Mouse (Mus musculus) forebrain, embryonic 10.5 days (tissue): Measurements from ENCODE around the gene Vwf. TPM values are rescaled to one million over a fixed set of nuclear protein-coding genes. Genes with fewer than 3 reads are reported as not detected.

Source experiments
- DNase-seq: peaks from one replicate; pipeline ENCODE4 v3.0.0-alpha.2; 2017; ENCODE audit warnings: low spot score; ENCODE audit errors: extremely low spot score
- H3K27ac ChIP-seq: fragments of 300-500 bp; sonication (generic); 2 replicates; pipeline ENCODE4 v1.5.1; 2016; ENCODE audit warnings: mild to moderate bottlenecking
- H3K27me3 ChIP-seq: fragments of 300-500 bp; sonication (generic); 2 replicates; pipeline ENCODE4 v1.6.1; 2016; ENCODE audit warnings: mild to moderate bottlenecking; ENCODE audit not compliant: poor library complexity, severe bottlenecking
- H3K36me3 ChIP-seq: fragments of 300-500 bp; sonication (generic); replicated peaks from 2 replicates; pipeline ENCODE4 v1.6.1; 2016; ENCODE audit warnings: mild to moderate bottlenecking, moderate library complexity
- H3K4me1 ChIP-seq: fragments of 300-500 bp; sonication (generic); 2 replicates; pipeline ENCODE4 v1.6.1; 2016
- H3K4me3 ChIP-seq: fragments of 300-500 bp; sonication (generic); 2 replicates; pipeline ENCODE4 v1.5.1; 2016; ENCODE audit warnings: mild to moderate bottlenecking, moderate library complexity
- H3K9me3 ChIP-seq: fragments of 300-500 bp; sonication (generic); 2 replicates; pipeline ENCODE4 v1.6.1; 2016; ENCODE audit warnings: mild to moderate bottlenecking, moderate library complexity
- WGBS: fragments of 180-500 bp; shearing (Covaris S2); methylation state at CpG from one replicate; pipeline ENCODE4 v1.1.7; 2016; 5-methylcytosine and 5-hydroxymethylcytosine counted together
- polyA plus RNA-seq: library from polyadenylated mRNA; unstranded; fragments of >200 nt; fragmentation: Nextera tagmentation; extraction: Ambion mirVana; gene quantifications from 2 replicates; pipeline ENCODE4 v1.2.1, GENCODE M21; 2016

Gene Vwf
- polyA plus RNA-seq, 1 experiment from 2014 or later: 5.9 TPM

- peaks cover 28% of the 10 kb centered on the region for H3K4me1 ChIP-seq
- WGBS: 81% methylated on average over 4 of the region's 4 CpGs
- no peak overlapping the region for H3K4me3 ChIP-seq
- H3K27ac ChIP-seq: no peak overlapping the region
- H3K9me3 ChIP-seq: no peaks in the 10 kb centered on the region
- H3K27me3 ChIP-seq: peaks cover 7% of the 10 kb centered on the region; the same call in 1 of the 2 replicates
- no peak for DNase-seq
- no peaks in the 10 kb centered on the region for H3K36me3 ChIP-seq
Measured at GRCm38 (mm10) chr6:125594825-125595224, 48.3 kb downstream of the Vwf start.

GRCm38 (mm10) chr6:125596701-125597318 is 50.2 kb downstream of the Vwf start:
- no peak for DNase-seq
- H3K27ac ChIP-seq: 0 out of 2 replicates have a peak overlapping the region, but pooled peaks have one; percentile 40
- H3K4me3 ChIP-seq: no peak overlapping the region
- H3K4me1 ChIP-seq: peaks cover 19% of the 10 kb centered on the region
- no peaks in the 10 kb centered on the region for H3K9me3 ChIP-seq
- WGBS: 51% methylated on average over 16 of the region's 16 CpGs
- peaks cover 8% of the 10 kb centered on the region for H3K27me3 ChIP-seq
- no peaks in the 10 kb centered on the region for H3K36me3 ChIP-seq

- Histone ChIP-seq H3K36me3 (no peaks in the 10 kb centered on the region), H3K9me3 (no peaks in the 10 kb centered on the region), H3K27me3 (peaks cover 16% of the 10 kb centered on the region), H3K4me1 (peaks cover 25% of the 10 kb centered on the region), H3K4me3 (no peak overlapping the region), H3K27ac (0 out of 2 replicates have a peak overlapping the region, but pooled peaks have one; percentile 20)
- 86% methylated on average over 4 of the region's 4 CpGs for WGBS
- DNase-seq: no peak
Measured at GRCm38 (mm10) chr6:125597716-125598115, 51.1 kb downstream of the Vwf start.

- 45% methylated on average over 9 of the region's 9 CpGs for WGBS
Measured at GRCm38 (mm10) chr6:125600036-125600558, 53.5 kb downstream of the Vwf start.

GRCm38 (mm10) chr6:125600669-125601068 is 54.1 kb downstream of the Vwf start:
- peaks cover 33% of the 10 kb centered on the region for H3K4me1 ChIP-seq
- no peaks in the 10 kb centered on the region for H3K9me3 ChIP-seq
- no peak overlapping the region for H3K4me3 ChIP-seq
- peaks cover 27% of the 10 kb centered on the region for H3K27me3 ChIP-seq
- no peak overlapping the region for H3K27ac ChIP-seq
- H3K36me3 ChIP-seq: no peaks in the 10 kb centered on the region
- 79% methylated on average over 8 of the region's 8 CpGs for WGBS
- DNase-seq: no peak

More at GRCm38 (mm10) chr6:125600036-125600558, 53.5 kb downstream of the Vwf start:
- Histone ChIP-seq H3K27me3 (peaks cover 27% of the 10 kb centered on the region), H3K4me1 (peaks cover 35% of the 10 kb centered on the region), H3K27ac (no peak overlapping the region), H3K36me3 (no peaks in the 10 kb centered on the region), H3K9me3 (no peaks in the 10 kb centered on the region), H3K4me3 (no peak overlapping the region)
- peak; percentile 69 for DNase-seq

- DNase-seq: no peak
- no peak overlapping the region for H3K27ac ChIP-seq
- no peaks in the 10 kb centered on the region for H3K36me3 ChIP-seq
- no peaks in the 10 kb centered on the region for H3K9me3 ChIP-seq
- peaks cover 27% of the 10 kb centered on the region for H3K27me3 ChIP-seq
- peaks cover 32% of the 10 kb centered on the region for H3K4me1 ChIP-seq
- 80% methylated on average over 4 of the region's 4 CpGs for WGBS
- H3K4me3 ChIP-seq: no peak overlapping the region
Measured at GRCm38 (mm10) chr6:125601190-125601589, 54.6 kb downstream of the Vwf start.

- WGBS: 79% methylated on average over 5 of the region's 5 CpGs
- H3K36me3 ChIP-seq: no peaks in the 10 kb centered on the region
- no peak overlapping the region for H3K4me3 ChIP-seq
- H3K9me3 ChIP-seq: no peaks in the 10 kb centered on the region
- peaks cover 27% of the 10 kb centered on the region for H3K27me3 ChIP-seq
- H3K27ac ChIP-seq: no peak overlapping the region
- peaks cover 30% of the 10 kb centered on the region for H3K4me1 ChIP-seq
- DNase-seq: no peak
Measured at GRCm38 (mm10) chr6:125601748-125602147, 55.2 kb downstream of the Vwf start.

- H3K4me3 ChIP-seq: no peak overlapping the region
- no peak for DNase-seq
- peak overlapping the region; percentile 6; the same call in 1 of the 2 replicates for H3K27ac ChIP-seq
- 83% methylated on average over 5 of the region's 5 CpGs for WGBS
- H3K4me1 ChIP-seq: peaks cover 24% of the 10 kb centered on the region
- no peaks in the 10 kb centered on the region for H3K36me3 ChIP-seq
- no peaks in the 10 kb centered on the region for H3K9me3 ChIP-seq
- peaks cover 32% of the 10 kb centered on the region for H3K27me3 ChIP-seq
Measured at GRCm38 (mm10) chr6:125602354-125602753, 55.8 kb downstream of the Vwf start.

- Histone ChIP-seq H3K4me3 (peak overlapping the region; percentile 25), H3K36me3 (no peaks in the 10 kb centered on the region), H3K4me1 (peaks cover 17% of the 10 kb centered on the region), H3K9me3 (no peaks in the 10 kb centered on the region), H3K27ac (0 out of 2 replicates have a peak overlapping the region, but pooled peaks have one; percentile 6), H3K27me3 (peaks cover 32% of the 10 kb centered on the region)
- 5% methylated on average over 18 of the region's 18 CpGs for WGBS
- peak; percentile 89 for DNase-seq
Measured at GRCm38 (mm10) chr6:125603234-125603633, 56.7 kb downstream of the Vwf start.

GRCm38 (mm10) chr6:125603678-125604462 is 57.3 kb downstream of the Vwf start:
- peaks cover 17% of the 10 kb centered on the region for H3K4me1 ChIP-seq
- no peak overlapping the region for H3K27ac ChIP-seq
- H3K9me3 ChIP-seq: no peaks in the 10 kb centered on the region
- H3K4me3 ChIP-seq: 0 out of 2 replicates have a peak overlapping the region, but pooled peaks have one; percentile 25
- 84% methylated on average over 26 of the region's 26 CpGs for whole genome bisulfite sequencing
- no peaks in the 10 kb centered on the region for H3K36me3 ChIP-seq
- no peak for DNase-seq
- H3K27me3 ChIP-seq: peaks cover 32% of the 10 kb centered on the region

- Histone ChIP-seq H3K9me3 (no peaks in the 10 kb centered on the region), H3K4me1 (peaks cover 17% of the 10 kb centered on the region), H3K27ac (no peak overlapping the region), H3K4me3 (no peak overlapping the region), H3K36me3 (no peaks in the 10 kb centered on the region), H3K27me3 (peaks cover 28% of the 10 kb centered on the region)
- peak; percentile 75 for DNase-seq
- WGBS: 32% methylated on average over 9 of the region's 9 CpGs
Measured at GRCm38 (mm10) chr6:125604463-125605191, 58.1 kb downstream of the Vwf start.

- no peak for DNase-seq
- Histone ChIP-seq H3K27me3 (peaks cover 9% of the 10 kb centered on the region), H3K4me3 (no peak overlapping the region), H3K27ac (no peak overlapping the region), H3K9me3 (no peaks in the 10 kb centered on the region), H3K4me1 (no peaks in the 10 kb centered on the region), H3K36me3 (no peaks in the 10 kb centered on the region)
- WGBS: 68% methylated on average over 6 of the region's 6 CpGs
Measured at GRCm38 (mm10) chr6:125609025-125609424, 62.5 kb downstream of the Vwf start.
